Mouse (Mus musculus) midbrain, embryonic 12.5 days (tissue): ENCODE results near the gene Prss27. TPM values are rescaled to one million over a fixed set of nuclear protein-coding genes. Genes with fewer than 3 reads are reported as not detected.

Experiments
- ATAC-seq: fragments of 200-750 bp; cut with Nextera tagmentation; 2 replicates; pipeline ENCODE4 v1.8.0; 2017; ENCODE audit warnings: low read depth, moderate TSS enrichment, moderate library complexity; ENCODE audit not compliant: low FRiP score
- H3K27ac ChIP-seq: fragments of 300-500 bp; sonication (generic); replicated peaks from 2 replicates; pipeline ENCODE4 v1.5.1; 2016; ENCODE audit warnings: mild to moderate bottlenecking
- H3K27me3 ChIP-seq: fragments of 300-500 bp; sonication (generic); 2 replicates; pipeline ENCODE4 v1.6.1; 2016; ENCODE audit warnings: mild to moderate bottlenecking
- H3K36me3 ChIP-seq: fragments of 300-500 bp; sonication (generic); 2 replicates; pipeline ENCODE4 v1.6.1; 2016
- H3K4me1 ChIP-seq: fragments of 300-500 bp; sonication (generic); 2 replicates; pipeline ENCODE4 v1.6.1; 2016
- H3K4me2 ChIP-seq: fragments of 300-500 bp; sonication (generic); replicated peaks from 2 replicates; pipeline ENCODE4 v1.6.1; 2016; ENCODE audit warnings: mild to moderate bottlenecking, moderate library complexity
- H3K4me3 ChIP-seq: fragments of 300-500 bp; sonication (generic); 2 replicates; pipeline ENCODE4 v1.5.1; 2016; ENCODE audit warnings: mild to moderate bottlenecking
- H3K9ac ChIP-seq: fragments of 300-500 bp; sonication (generic); replicated peaks from 2 replicates; pipeline ENCODE4 v1.6.1; 2016; ENCODE audit warnings: mild to moderate bottlenecking, moderate library complexity
- H3K9me3 ChIP-seq: fragments of 300-500 bp; sonication (generic); 2 replicates; pipeline ENCODE4 v1.6.1; 2016; ENCODE audit warnings: mild to moderate bottlenecking
- WGBS: fragments of 180-500 bp; shearing (Covaris S2); methylation state at CpG from one replicate; pipeline ENCODE4 v1.1.7; 2016; 5-methylcytosine and 5-hydroxymethylcytosine counted together
- polyA plus RNA-seq: library from polyadenylated mRNA; unstranded; fragments of >200 nt; fragmentation: Nextera tagmentation; extraction: Ambion mirVana; gene quantifications from 2 replicates; pipeline ENCODE4 v1.2.1, GENCODE M21; 2016

Gene Prss27
- polyA plus RNA-seq, 1 experiment from 2014 or later: 0.19 TPM

- Histone ChIP-seq H3K9me3 (no peaks in the 10 kb centered on the region), H3K36me3 (no peaks in the 10 kb centered on the region), H3K4me1 (no peaks in the 10 kb centered on the region), H3K9ac (no peak overlapping the region), H3K27me3 (no peaks in the 10 kb centered on the region), H3K4me2 (no peak overlapping the region), H3K4me3 (no peak overlapping the region), H3K27ac (no peak overlapping the region)
- no peak for ATAC-seq
- WGBS: 52% methylated on average over 2 of the region's 2 CpGs
These were observed 31.0 kb upstream of the Prss27 start for GRCm38 (mm10) chr17:24006930-24007329.

GRCm38 (mm10) chr17:24007391-24007790 is 30.6 kb upstream of the Prss27 start:
- H3K4me1 ChIP-seq: no peaks in the 10 kb centered on the region
- 74% methylated on average over 1 of the region's 1 CpGs for WGBS
- no peak overlapping the region for H3K27ac ChIP-seq
- no peaks in the 10 kb centered on the region for H3K36me3 ChIP-seq
- no peak overlapping the region for H3K9ac ChIP-seq
- H3K27me3 ChIP-seq: no peaks in the 10 kb centered on the region
- no peaks in the 10 kb centered on the region for H3K9me3 ChIP-seq
- ATAC-seq: no peak
- H3K4me3 ChIP-seq: no peak overlapping the region
- H3K4me2 ChIP-seq: no peak overlapping the region

GRCm38 (mm10) chr17:24008105-24008504 is 29.8 kb upstream of the Prss27 start:
- no peak for ATAC-seq
- H3K27ac ChIP-seq: no peak overlapping the region
- H3K4me1 ChIP-seq: no peaks in the 10 kb centered on the region
- H3K4me3 ChIP-seq: no peak overlapping the region
- WGBS: 84% methylated on average over 4 of the region's 4 CpGs
- H3K27me3 ChIP-seq: no peaks in the 10 kb centered on the region
- H3K9ac ChIP-seq: no peak overlapping the region
- H3K4me2 ChIP-seq: no peak overlapping the region
- no peaks in the 10 kb centered on the region for H3K9me3 ChIP-seq
- H3K36me3 ChIP-seq: no peaks in the 10 kb centered on the region

GRCm38 (mm10) chr17:24009617-24010016 is 28.3 kb upstream of the Prss27 start:
- WGBS: 51% methylated on average over 5 of the region's 5 CpGs
- H3K9me3 ChIP-seq: no peaks in the 10 kb centered on the region
- no peaks in the 10 kb centered on the region for H3K4me1 ChIP-seq
- no peak overlapping the region for H3K4me3 ChIP-seq
- ATAC-seq: no peak
- no peaks in the 10 kb centered on the region for H3K27me3 ChIP-seq
- no peaks in the 10 kb centered on the region for H3K36me3 ChIP-seq
- H3K27ac ChIP-seq: no peak overlapping the region
- no peak overlapping the region for H3K4me2 ChIP-seq
- no peak overlapping the region for H3K9ac ChIP-seq

- no peaks in the 10 kb centered on the region for H3K4me1 ChIP-seq
These were observed 25.0 kb upstream of the Prss27 start for GRCm38 (mm10) chr17:24012921-24013320.

GRCm38 (mm10) chr17:24014433-24014965 is 23.4 kb upstream of the Prss27 start:
- WGBS: 90% methylated on average over 5 of the region's 5 CpGs
- no peaks in the 10 kb centered on the region for H3K27me3 ChIP-seq
- H3K9ac ChIP-seq: no peak overlapping the region
- H3K27ac ChIP-seq: no peak overlapping the region
- H3K4me3 ChIP-seq: no peak overlapping the region
- no peaks in the 10 kb centered on the region for H3K4me1 ChIP-seq
- no peak overlapping the region for H3K4me2 ChIP-seq
- no peak for ATAC-seq
- no peaks in the 10 kb centered on the region for H3K36me3 ChIP-seq
- H3K9me3 ChIP-seq: no peaks in the 10 kb centered on the region

More at GRCm38 (mm10) chr17:24012921-24013320, 25.0 kb upstream of the Prss27 start:
- Histone ChIP-seq H3K27ac (no peak overlapping the region), H3K27me3 (no peaks in the 10 kb centered on the region), H3K36me3 (no peaks in the 10 kb centered on the region), H3K4me3 (no peak overlapping the region), H3K9me3 (no peaks in the 10 kb centered on the region), H3K9ac (no peak overlapping the region), H3K4me2 (no peak overlapping the region)
- 81% methylated on average over 2 of the region's 2 CpGs for WGBS
- ATAC-seq: no peak

DNA sequence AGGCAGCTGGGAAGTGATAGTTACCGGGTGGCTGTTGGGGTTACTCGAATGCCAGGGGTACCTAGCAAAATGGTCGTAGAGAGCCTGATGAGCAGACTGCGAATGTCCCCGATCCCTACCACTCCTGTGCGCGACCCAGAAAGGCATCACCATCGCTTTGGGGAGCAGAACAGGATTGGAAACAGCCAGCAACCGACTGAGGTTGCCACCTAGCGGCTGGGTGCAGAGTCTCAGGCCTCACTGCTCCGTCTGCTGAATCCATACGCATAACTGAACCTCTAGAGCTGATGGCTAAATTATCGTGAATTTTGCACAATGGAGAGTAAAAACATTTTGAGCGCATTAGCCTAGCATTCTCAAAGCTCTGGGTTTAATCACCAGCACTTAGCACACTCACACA is 22.2 kb upstream of the Prss27 start:
- Histone ChIP-seq H3K9ac (no peak overlapping the region), H3K9me3 (no peaks in the 10 kb centered on the region), H3K27ac (no peak overlapping the region), H3K4me3 (no peak overlapping the region), H3K4me1 (no peaks in the 10 kb centered on the region), H3K36me3 (no peaks in the 10 kb centered on the region), H3K27me3 (no peaks in the 10 kb centered on the region), H3K4me2 (no peak overlapping the region)
- no peak for ATAC-seq
- 27% methylated on average over 14 of the region's 14 CpGs for WGBS

GRCm38 (mm10) chr17:24020696-24021095 is 17.2 kb upstream of the Prss27 start:
- WGBS: 87% methylated on average over 6 of the region's 6 CpGs
- H3K9me3 ChIP-seq: no peaks in the 10 kb centered on the region
- H3K36me3 ChIP-seq: no peaks in the 10 kb centered on the region
- H3K9ac ChIP-seq: no peak overlapping the region
- H3K27me3 ChIP-seq: 0 out of 2 replicates have a peak, but pooled peaks cover 7% of the 10 kb centered on the region
- H3K4me1 ChIP-seq: no peaks in the 10 kb centered on the region
- H3K4me2 ChIP-seq: no peak overlapping the region
- ATAC-seq: no peak
- no peak overlapping the region for H3K27ac ChIP-seq
- H3K4me3 ChIP-seq: no peak overlapping the region

- WGBS: 78% methylated on average over 5 of the region's 5 CpGs
- no peak for ATAC-seq
These were observed 16.4 kb upstream of the Prss27 start for GRCm38 (mm10) chr17:24021375-24022199.

DNA sequence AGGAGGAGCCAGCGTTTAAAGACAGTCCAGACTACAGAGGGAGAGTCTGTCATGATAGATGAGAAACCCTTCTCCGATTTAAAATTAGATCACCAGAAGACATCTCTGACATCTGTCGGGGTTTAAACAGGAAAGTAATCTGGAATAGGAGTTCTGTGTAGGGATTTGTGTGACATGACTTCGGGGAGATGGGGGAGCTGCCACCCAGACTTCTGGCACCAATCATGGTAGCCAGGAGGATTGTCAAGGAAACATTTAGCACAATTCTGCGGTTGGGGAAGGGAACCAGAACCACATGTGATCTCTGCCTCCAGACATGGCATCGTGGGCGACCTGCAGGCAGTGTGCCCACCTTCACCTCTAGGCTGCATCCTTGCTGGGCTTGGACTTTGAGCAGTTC is 8.5 kb upstream of the Prss27 start:
- no peak overlapping the region for H3K4me2 ChIP-seq
- H3K4me1 ChIP-seq: no peaks in the 10 kb centered on the region
- no peak overlapping the region for H3K4me3 ChIP-seq
- H3K36me3 ChIP-seq: no peaks in the 10 kb centered on the region
- H3K27me3 ChIP-seq: no peaks in the 10 kb centered on the region
- no peak for ATAC-seq
- H3K9ac ChIP-seq: no peak overlapping the region
- no peaks in the 10 kb centered on the region for H3K9me3 ChIP-seq
- WGBS: 84% methylated on average over 7 of the region's 7 CpGs
- H3K27ac ChIP-seq: no peak overlapping the region

More at GRCm38 (mm10) chr17:24021375-24022199, 16.4 kb upstream of the Prss27 start:
- Histone ChIP-seq H3K36me3 (no peaks in the 10 kb centered on the region), H3K9me3 (no peaks in the 10 kb centered on the region), H3K4me3 (no peak overlapping the region), H3K27me3 (0 out of 2 replicates have a peak, but pooled peaks cover 7% of the 10 kb centered on the region), H3K27ac (no peak overlapping the region), H3K4me2 (no peak overlapping the region), H3K9ac (no peak overlapping the region), H3K4me1 (no peaks in the 10 kb centered on the region)

DNA sequence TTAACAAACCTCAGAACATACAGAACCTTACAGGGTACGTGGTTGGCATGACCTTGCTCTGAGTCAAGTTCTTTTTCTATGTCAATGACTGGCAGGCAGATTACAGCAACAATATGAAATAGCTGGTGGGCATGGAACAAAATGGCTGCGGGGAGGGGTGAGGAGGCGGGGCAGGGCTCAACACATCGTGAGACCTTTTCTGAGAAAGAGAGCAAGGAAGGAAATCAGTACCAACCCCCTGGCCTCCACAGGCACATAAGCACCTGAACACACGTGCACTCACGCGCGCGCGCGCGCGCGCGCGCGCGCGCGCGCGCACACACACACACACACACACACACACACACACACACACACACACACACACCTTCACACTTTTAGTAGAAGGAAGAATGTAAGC is 7.4 kb upstream of the Prss27 start:
- no peaks in the 10 kb centered on the region for H3K36me3 ChIP-seq
- ATAC-seq: no peak
- 90% methylated on average over 11 of the region's 22 CpGs for WGBS

DNA sequence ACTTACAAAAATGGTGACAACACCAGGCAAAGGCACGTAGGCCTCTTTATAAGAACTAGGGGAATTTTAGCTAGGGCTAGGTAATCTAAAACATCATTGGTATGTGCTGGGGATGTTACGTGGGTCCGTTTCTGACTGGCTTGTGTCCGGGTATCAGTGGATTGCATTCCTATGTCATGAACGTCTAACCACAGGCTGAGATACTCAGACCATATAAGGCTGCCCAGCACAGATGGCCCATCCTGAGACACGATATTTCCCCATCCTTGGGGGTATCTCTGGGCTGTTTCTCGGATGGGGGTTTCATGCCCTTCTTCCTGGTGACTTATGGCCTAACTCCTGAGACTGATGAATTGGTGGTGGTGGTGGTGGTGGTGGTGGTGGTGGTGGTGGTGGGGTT is 2.9 kb upstream of the Prss27 start:
- no peaks in the 10 kb centered on the region for H3K36me3 ChIP-seq
- no peak for ATAC-seq
- H3K4me1 ChIP-seq: no peaks in the 10 kb centered on the region
- H3K4me3 ChIP-seq: no peak overlapping the region
- no peak overlapping the region for H3K27ac ChIP-seq
- WGBS: 87% methylated on average over 7 of the region's 7 CpGs
- 0 out of 2 replicates have a peak, but pooled peaks cover 2% of the 10 kb centered on the region for H3K9me3 ChIP-seq
- no peak overlapping the region for H3K9ac ChIP-seq
- no peaks in the 10 kb centered on the region for H3K27me3 ChIP-seq
- H3K4me2 ChIP-seq: no peak overlapping the region

More for the DNA sequence above, 7.4 kb upstream of the Prss27 start:
- H3K27me3 ChIP-seq: no peaks in the 10 kb centered on the region
- H3K27ac ChIP-seq: no peak overlapping the region
- H3K4me3 ChIP-seq: no peak overlapping the region
- H3K9ac ChIP-seq: no peak overlapping the region
- H3K4me1 ChIP-seq: no peaks in the 10 kb centered on the region
- H3K9me3 ChIP-seq: no peaks in the 10 kb centered on the region
- H3K4me2 ChIP-seq: no peak overlapping the region
